Mouse (Mus musculus): ENCODE data around the gene Inha. TPM values are rescaled to one million over a fixed set of nuclear protein-coding genes. Genes with fewer than 3 reads are reported as not detected.

Inha gene
- total and polyA plus RNA-seq, 3 experiments = not detected

DNA sequence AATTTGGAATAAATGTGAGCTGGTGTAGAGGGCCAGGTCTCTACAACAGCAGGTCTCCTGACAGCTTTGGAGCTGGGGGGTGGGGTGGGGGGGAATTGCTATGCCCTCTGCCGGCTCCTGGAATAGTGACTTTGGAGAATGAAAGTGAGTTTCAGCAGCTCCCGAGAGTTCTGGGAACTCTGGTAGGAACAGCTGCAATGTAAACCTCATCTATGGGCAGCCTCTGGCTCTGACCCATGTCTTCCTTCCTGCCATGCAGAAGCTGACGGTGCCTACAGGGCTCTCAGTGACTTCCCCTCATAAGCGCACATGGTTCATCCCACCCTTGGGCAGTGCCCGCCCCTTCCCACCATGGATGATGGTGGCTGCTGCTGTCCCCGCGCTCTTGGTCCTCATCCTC, 48.8 kb downstream of the Inha start:
- Histone ChIP-seq H3K9me3 (replicated peaks; ENCODE audit: insufficient read depth, low read length) (no peaks in the 10 kb centered on the region), H3K79me2 (ENCODE audit: control insufficient read depth, insufficient read depth, low read length, poor library complexity) (no peaks in the 10 kb centered on the region), H3K27ac (ENCODE audit: control insufficient read depth, low read depth, low read length) (no peak overlapping the region), H3K4me1 (ENCODE audit: control insufficient read depth in 1 of 2, insufficient read depth in 2 of 2, low read length in 2 of 2) (no peaks in the 10 kb centered on the region), H3K9ac (ENCODE audit: control insufficient read depth, low read depth, low read length, poor library complexity, severe bottlenecking) (no peak overlapping the region), H3K27me3 (ENCODE audit: control insufficient read depth in 1 of 2, insufficient read depth in 2 of 2, low read length in 2 of 2) (no peaks in the 10 kb centered on the region), H3K36me3 (ENCODE audit: control insufficient read depth in 1 of 2, insufficient read depth in 2 of 2, low read length in 2 of 2) (no peaks in the 10 kb centered on the region), H3K4me3 (ENCODE audit: control insufficient read depth in 1 of 2, insufficient read depth in 1 of 2, low read depth in 2 of 2, low read length in 2 of 2) (no peak overlapping the region)
- no peak for DNase-seq (ENCODE audit: low read depth, low spot score)
- TF ChIP-seq USF1 (IDR thresholded peaks at IDR 0.05; ENCODE audit: low read depth, low read length) (no peak), GABPA (IDR thresholded peaks at IDR 0.05; ENCODE audit: low read depth, low read length) (no peak), ZKSCAN1 (IDR thresholded peaks at IDR 0.05; ENCODE audit: low read depth, low read length) (no peak), EP300 (IDR thresholded peaks at IDR 0.05; ENCODE audit: low read depth in 1 of 2, low read length in 2 of 2) (no peak), SMC3 (IDR thresholded peaks at IDR 0.05; ENCODE audit: low read depth, low read length) (no peak), ZNF384 (IDR thresholded peaks at IDR 0.05; ENCODE audit: low read depth, low read length) (no peak), ZC3H11A (IDR thresholded peaks at IDR 0.05; ENCODE audit: low read depth, low read length) (no peak), ETS1 (IDR thresholded peaks at IDR 0.05; ENCODE audit: low read depth, low read length) (no peak), POLR2AphosphoS2 (IDR thresholded peaks at IDR 0.05; ENCODE audit: low read length) (no peak), RCOR1 (IDR thresholded peaks at IDR 0.05; ENCODE audit: low read depth, low read length) (no peak), TAL1 (IDR thresholded peaks at IDR 0.05; ENCODE audit: low read length) (no peak), SIN3A (IDR thresholded peaks at IDR 0.05; ENCODE audit: low read length) (no peak), MYC (IDR thresholded peaks at IDR 0.05; ENCODE audit: low read depth, low read length) (no peak), ZMIZ1 (IDR thresholded peaks at IDR 0.05; ENCODE audit: low read depth, low read length) (no peak), POLR2AphosphoS5 (IDR thresholded peaks at IDR 0.05; ENCODE audit: borderline replicate concordance, low read depth, low read length) (no peak), RAD21 (IDR thresholded peaks at IDR 0.05; ENCODE audit: low read depth, low read length) (no peak), KAT2A (conservative IDR thresholded peaks at IDR 0.05; ENCODE audit: low read depth, low read length) (no peak), MEF2A (IDR thresholded peaks at IDR 0.05; ENCODE audit: extremely low read depth, insufficient replicate concordance, low read depth, low read length, poor library complexity, severe bottlenecking) (no peak), CHD1 (IDR thresholded peaks at IDR 0.05; ENCODE audit: low read depth, low read length) (no peak)

DNA sequence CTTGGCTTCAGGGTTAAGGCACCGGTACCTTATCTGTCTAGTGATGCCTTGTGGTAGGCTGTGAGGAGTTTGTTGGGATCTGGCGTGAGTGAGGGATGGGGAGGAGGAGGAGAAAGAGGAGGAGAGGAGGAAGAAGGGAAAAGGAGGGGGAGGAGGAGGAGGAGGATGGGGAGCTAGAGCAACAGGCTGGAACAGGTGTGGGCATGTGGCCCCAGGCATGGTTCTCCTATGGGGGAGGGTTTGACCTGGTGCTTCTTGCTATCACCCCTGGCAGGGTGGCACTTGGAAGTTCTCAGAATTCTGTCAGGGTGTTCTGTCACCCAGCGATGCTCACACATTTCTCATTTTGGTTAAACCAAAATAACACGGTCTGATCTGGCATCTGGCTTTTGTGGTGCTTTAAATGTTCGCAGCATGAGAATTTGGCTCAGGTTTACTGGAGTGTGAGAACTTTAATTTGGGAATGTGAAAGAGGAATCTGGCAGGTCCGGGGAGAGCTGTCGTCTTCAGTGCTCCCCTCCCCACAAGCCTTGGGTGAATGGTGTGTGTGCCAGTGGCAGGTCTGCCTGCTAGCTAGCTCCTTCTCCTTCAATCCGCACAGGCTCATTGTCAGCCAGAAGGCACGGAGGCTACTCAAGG, 49.4 kb downstream of the Inha start:
- Histone ChIP-seq H3K27ac (ENCODE audit: control insufficient read depth, low read depth, low read length) (no peak overlapping the region), H3K4me1 (ENCODE audit: control insufficient read depth in 1 of 2, insufficient read depth in 2 of 2, low read length in 2 of 2) (no peaks in the 10 kb centered on the region), H3K27me3 (ENCODE audit: control insufficient read depth in 1 of 2, insufficient read depth in 2 of 2, low read length in 2 of 2) (no peaks in the 10 kb centered on the region), H3K79me2 (ENCODE audit: control insufficient read depth, insufficient read depth, low read length, poor library complexity) (no peaks in the 10 kb centered on the region), H3K9me3 (replicated peaks; ENCODE audit: insufficient read depth, low read length) (no peaks in the 10 kb centered on the region), H3K9ac (ENCODE audit: control insufficient read depth, low read depth, low read length, poor library complexity, severe bottlenecking) (no peak overlapping the region), H3K4me3 (ENCODE audit: control insufficient read depth in 1 of 2, insufficient read depth in 1 of 2, low read depth in 2 of 2, low read length in 2 of 2) (no peak overlapping the region), H3K36me3 (ENCODE audit: control insufficient read depth in 1 of 2, insufficient read depth in 2 of 2, low read length in 2 of 2) (no peaks in the 10 kb centered on the region)
- TF ChIP-seq GABPA (IDR thresholded peaks at IDR 0.05; ENCODE audit: low read depth, low read length) (no peak), POLR2AphosphoS5 (IDR thresholded peaks at IDR 0.05; ENCODE audit: borderline replicate concordance, low read depth, low read length) (no peak), HCFC1 (IDR thresholded peaks at IDR 0.05; ENCODE audit: low read depth, low read length) (no peak), MAX (IDR thresholded peaks at IDR 0.05; ENCODE audit: low read length) (no peak), ZC3H11A (IDR thresholded peaks at IDR 0.05; ENCODE audit: low read depth, low read length) (no peak), CHD1 (IDR thresholded peaks at IDR 0.05; ENCODE audit: low read depth, low read length) (no peak), NELFE (IDR thresholded peaks at IDR 0.05; ENCODE audit: low read depth, low read length) (no peak), RAD21 (IDR thresholded peaks at IDR 0.05; ENCODE audit: low read depth, low read length) (no peak), BHLHE40 (IDR thresholded peaks at IDR 0.05; ENCODE audit: borderline replicate concordance, low read depth, low read length) (no peak), RCOR1 (IDR thresholded peaks at IDR 0.05; ENCODE audit: low read depth, low read length) (no peak), NRF1 (IDR thresholded peaks at IDR 0.05; ENCODE audit: insufficient read depth, low read depth, low read length, poor library complexity, severe bottlenecking) (no peak), MAZ (IDR thresholded peaks at IDR 0.05; ENCODE audit: low read depth, low read length) (no peak), ZKSCAN1 (IDR thresholded peaks at IDR 0.05; ENCODE audit: low read depth, low read length) (no peak), POLR2AphosphoS2 (IDR thresholded peaks at IDR 0.05; ENCODE audit: low read length) (no peak), CHD2 (IDR thresholded peaks at IDR 0.05; ENCODE audit: low read length) (no peak), POLR2A (IDR thresholded peaks at IDR 0.05; ENCODE audit: control insufficient read depth in 1 of 2, insufficient read depth in 1 of 2, low read depth in 1 of 2, low read length in 2 of 2, poor library complexity in 1 of 2) (no peak), USF1 (IDR thresholded peaks at IDR 0.05; ENCODE audit: low read depth, low read length) (no peak)
- DNase-seq (ENCODE audit: low read depth, low spot score) = no peak
